Mouse (Mus musculus): ENCODE results near the gene Pex14. TPM values are rescaled to one million over a fixed set of nuclear protein-coding genes. Genes with fewer than 3 reads are reported as not detected.

Pex14 gene
- polyA plus RNA-seq, 1 experiment from 2014 or later: 56.8 TPM

- ATAC-seq (ENCODE audit: low FRiP score, low read depth): no peak
- peak overlapping the region; percentile 93 for H3K4me2 ChIP-seq (replicated peaks)
- 28% methylated on average over 11 of the region's 11 CpGs for WGBS
- H3K4me3 ChIP-seq: peak overlapping the region; percentile 96
- no peaks in the 10 kb centered on the region; the same call in 1 of the 2 replicates for H3K36me3 ChIP-seq
- H3K9ac ChIP-seq: peak overlapping the region; percentile 89
- H3K27ac ChIP-seq: no peak overlapping the region
- no peaks in the 10 kb centered on the region for H3K27me3 ChIP-seq (replicated peaks)
- peaks cover 16% of the 10 kb centered on the region for H3K4me1 ChIP-seq
- no peaks in the 10 kb centered on the region for H3K9me3 ChIP-seq
Observed at GRCm38 (mm10) chr4:149098571-149098970, 1.1 kb downstream of the Pex14 start.

DNA sequence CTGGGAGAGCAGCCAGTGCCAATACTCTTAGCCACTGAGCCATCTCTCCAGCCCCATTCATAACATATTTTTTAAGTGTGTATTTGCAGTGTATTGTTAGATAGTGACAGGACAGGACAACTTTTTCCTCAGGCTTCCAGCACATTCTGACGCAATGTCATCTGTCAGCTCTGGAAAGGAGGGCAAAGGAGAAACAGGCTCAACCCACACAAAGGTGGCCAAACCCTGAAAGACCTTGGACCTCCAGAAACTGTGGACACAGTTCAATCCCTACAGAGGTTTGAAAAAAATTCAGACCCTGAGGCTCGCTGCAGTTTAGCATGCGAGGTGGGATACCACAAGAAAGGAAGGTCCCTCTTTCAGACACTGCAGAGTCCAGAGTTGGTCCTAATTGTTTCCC, 1.7 kb downstream of the Pex14 start:
- H3K4me2 ChIP-seq (replicated peaks): peak overlapping the region; percentile 93; the same call in 1 of the 2 replicates
- H3K36me3 ChIP-seq: peaks cover 5% of the 10 kb centered on the region; the same call in 1 of the 2 replicates
- 92% methylated on average over 3 of the region's 3 CpGs for WGBS
- no peak overlapping the region for H3K27ac ChIP-seq
- H3K4me3 ChIP-seq: no peak overlapping the region
- no peaks in the 10 kb centered on the region for H3K27me3 ChIP-seq (replicated peaks)
- ATAC-seq (ENCODE audit: low FRiP score, low read depth): no peak
- H3K9me3 ChIP-seq: no peaks in the 10 kb centered on the region
- no peak overlapping the region for H3K9ac ChIP-seq
- H3K4me1 ChIP-seq: peaks cover 16% of the 10 kb centered on the region

- no peak for ATAC-seq (ENCODE audit: low FRiP score, low read depth)
- Histone ChIP-seq H3K4me2 (replicated peaks) (no peak overlapping the region), H3K27me3 (replicated peaks) (no peaks in the 10 kb centered on the region), H3K4me1 (no peaks in the 10 kb centered on the region), H3K9me3 (no peaks in the 10 kb centered on the region), H3K36me3 (peaks cover 11% of the 10 kb centered on the region; the same call in 1 of the 2 replicates), H3K9ac (no peak overlapping the region), H3K4me3 (no peak overlapping the region), H3K27ac (no peak overlapping the region)
- 84% methylated on average over 8 of the region's 8 CpGs for WGBS
Observed at GRCm38 (mm10) chr4:149091364-149091763, 8.3 kb downstream of the Pex14 start.

DNA sequence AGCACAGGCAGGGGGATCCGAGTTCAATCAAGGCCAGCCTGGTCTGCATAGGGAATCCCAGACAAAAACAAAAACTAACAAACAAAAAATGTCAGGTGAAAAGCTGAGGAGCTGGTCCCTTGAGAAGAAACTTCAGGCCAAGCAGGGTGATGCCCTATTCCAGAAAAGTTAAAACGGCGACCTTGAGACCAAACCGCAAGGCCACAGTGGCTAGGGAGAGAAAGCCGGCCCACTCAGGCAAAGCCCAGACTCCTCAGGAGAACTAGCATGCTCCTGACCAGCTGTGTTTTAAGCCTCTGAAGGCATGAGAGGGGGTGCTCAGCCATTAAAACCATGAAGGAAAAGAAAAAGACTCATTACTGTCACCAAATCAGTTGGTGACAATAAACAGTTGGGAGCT, 14.3 kb downstream of the Pex14 start:
- 0 out of 2 replicates have a peak, but pooled peaks cover 3% of the 10 kb centered on the region for H3K4me1 ChIP-seq
- 85% methylated on average over 5 of the region's 5 CpGs for WGBS
- H3K27ac ChIP-seq: no peak overlapping the region
- no peaks in the 10 kb centered on the region for H3K9me3 ChIP-seq
- H3K36me3 ChIP-seq: no peaks in the 10 kb centered on the region
- H3K27me3 ChIP-seq (replicated peaks): no peaks in the 10 kb centered on the region
- no peak for ATAC-seq (ENCODE audit: low FRiP score, low read depth)
- H3K4me2 ChIP-seq (replicated peaks): no peak overlapping the region
- no peak overlapping the region for H3K9ac ChIP-seq
- no peak overlapping the region for H3K4me3 ChIP-seq

- Histone ChIP-seq H3K27ac (no peak overlapping the region), H3K4me3 (no peak overlapping the region), H3K27me3 (replicated peaks) (no peaks in the 10 kb centered on the region), H3K4me1 (peaks cover 5% of the 10 kb centered on the region; the same call in 1 of the 2 replicates), H3K36me3 (no peaks in the 10 kb centered on the region), H3K9ac (no peak overlapping the region), H3K9me3 (no peaks in the 10 kb centered on the region), H3K4me2 (replicated peaks) (no peak overlapping the region)
- no peak for ATAC-seq (ENCODE audit: low FRiP score, low read depth)
- WGBS: 82% methylated on average over 17 of the region's 17 CpGs
Observed at GRCm38 (mm10) chr4:149081528-149081927, 18.1 kb downstream of the Pex14 start.

- Histone ChIP-seq H3K27me3 (replicated peaks) (no peaks in the 10 kb centered on the region), H3K27ac (no peak overlapping the region), H3K36me3 (peaks cover 5% of the 10 kb centered on the region; the same call in 1 of the 2 replicates), H3K4me1 (peaks cover 12% of the 10 kb centered on the region; the same call in 1 of the 2 replicates), H3K4me2 (replicated peaks) (no peak overlapping the region), H3K9ac (no peak overlapping the region), H3K4me3 (no peak overlapping the region), H3K9me3 (no peaks in the 10 kb centered on the region)
- ATAC-seq (ENCODE audit: low FRiP score, low read depth): no peak
- WGBS: 93% methylated on average over 8 of the region's 8 CpGs
Observed at GRCm38 (mm10) chr4:149080111-149080510, 19.6 kb downstream of the Pex14 start.

DNA sequence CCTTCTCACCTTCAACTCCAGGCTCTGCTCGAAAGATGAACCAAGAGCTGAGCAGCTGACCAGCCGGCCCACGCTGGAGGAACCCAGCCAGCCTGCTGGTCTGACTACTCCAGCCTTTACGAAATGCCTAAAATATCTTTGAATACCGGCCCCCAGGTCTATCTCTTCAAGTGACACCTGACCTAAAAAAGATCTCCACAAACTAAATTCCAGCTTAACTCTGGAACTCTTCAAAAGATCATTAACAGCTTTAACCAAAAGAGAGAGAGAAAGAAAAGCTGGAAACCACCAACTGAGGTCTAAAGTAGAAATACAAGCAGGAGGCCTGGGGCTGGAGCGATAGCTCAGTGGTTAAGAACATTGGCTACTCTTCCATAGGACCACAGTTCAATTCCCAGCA, 20.0 kb downstream of the Pex14 start:
- H3K4me3 ChIP-seq: no peak overlapping the region
- H3K4me1 ChIP-seq: peaks cover 12% of the 10 kb centered on the region; the same call in 1 of the 2 replicates
- ATAC-seq (ENCODE audit: low FRiP score, low read depth): no peak
- peaks cover 6% of the 10 kb centered on the region for H3K36me3 ChIP-seq
- 88% methylated on average over 6 of the region's 6 CpGs for WGBS
- no peak overlapping the region for H3K27ac ChIP-seq
- H3K4me2 ChIP-seq (replicated peaks): no peak overlapping the region
- no peak overlapping the region for H3K9ac ChIP-seq
- H3K9me3 ChIP-seq: no peaks in the 10 kb centered on the region
- H3K27me3 ChIP-seq (replicated peaks): no peaks in the 10 kb centered on the region

GRCm38 (mm10) chr4:149078261-149078660, 21.4 kb downstream of the Pex14 start:
- H3K36me3 ChIP-seq: peaks cover 9% of the 10 kb centered on the region
- H3K4me3 ChIP-seq: no peak overlapping the region
- H3K27me3 ChIP-seq (replicated peaks): no peaks in the 10 kb centered on the region
- no peaks in the 10 kb centered on the region for H3K9me3 ChIP-seq
- H3K4me1 ChIP-seq: peaks cover 12% of the 10 kb centered on the region; the same call in 1 of the 2 replicates
- no peak overlapping the region for H3K4me2 ChIP-seq (replicated peaks)
- ATAC-seq (ENCODE audit: low FRiP score, low read depth): no peak
- H3K27ac ChIP-seq: no peak overlapping the region
- no peak overlapping the region for H3K9ac ChIP-seq
- WGBS: 54% methylated on average over 4 of the region's 4 CpGs

GRCm38 (mm10) chr4:149075871-149076575, 23.7 kb downstream of the Pex14 start:
- H3K27ac ChIP-seq: no peak overlapping the region
- no peaks in the 10 kb centered on the region for H3K9me3 ChIP-seq
- WGBS: 28% methylated on average over 10 of the region's 10 CpGs
- no peak overlapping the region for H3K4me3 ChIP-seq
- H3K27me3 ChIP-seq (replicated peaks): no peaks in the 10 kb centered on the region
- peak; percentile 64 for ATAC-seq (ENCODE audit: low FRiP score, low read depth)
- peaks cover 9% of the 10 kb centered on the region; the same call in 1 of the 2 replicates for H3K4me1 ChIP-seq
- peaks cover 9% of the 10 kb centered on the region for H3K36me3 ChIP-seq
- no peak overlapping the region for H3K4me2 ChIP-seq (replicated peaks)
- H3K9ac ChIP-seq: no peak overlapping the region

DNA sequence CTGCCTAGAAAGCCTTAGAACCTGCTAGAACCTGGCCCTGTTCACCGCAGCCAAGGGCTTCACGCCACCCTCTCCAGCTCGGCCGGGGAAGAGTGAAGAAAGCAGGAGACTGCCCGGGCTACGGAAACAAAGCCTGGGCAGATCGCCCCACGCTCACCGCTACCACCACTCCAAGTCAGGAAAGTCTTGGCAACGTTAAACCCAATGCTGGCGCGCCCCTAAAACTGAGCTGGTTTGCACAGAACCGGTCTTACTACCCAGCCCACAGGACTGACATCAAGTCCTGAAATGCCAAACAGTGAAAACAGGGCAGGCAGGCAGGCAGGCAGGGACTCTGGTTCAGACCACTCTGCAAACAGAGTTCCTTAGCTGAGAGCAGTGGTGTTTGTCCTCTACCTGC, 24.6 kb downstream of the Pex14 start:
- 97% methylated on average over 13 of the region's 13 CpGs for WGBS
- Histone ChIP-seq H3K4me1 (peaks cover 10% of the 10 kb centered on the region; the same call in 1 of the 2 replicates), H3K9ac (no peak overlapping the region), H3K36me3 (peaks cover 9% of the 10 kb centered on the region), H3K9me3 (no peaks in the 10 kb centered on the region), H3K4me2 (replicated peaks) (no peak overlapping the region), H3K4me3 (no peak overlapping the region), H3K27ac (no peak overlapping the region), H3K27me3 (replicated peaks) (no peaks in the 10 kb centered on the region)
- no peak for ATAC-seq (ENCODE audit: low FRiP score, low read depth)

DNA sequence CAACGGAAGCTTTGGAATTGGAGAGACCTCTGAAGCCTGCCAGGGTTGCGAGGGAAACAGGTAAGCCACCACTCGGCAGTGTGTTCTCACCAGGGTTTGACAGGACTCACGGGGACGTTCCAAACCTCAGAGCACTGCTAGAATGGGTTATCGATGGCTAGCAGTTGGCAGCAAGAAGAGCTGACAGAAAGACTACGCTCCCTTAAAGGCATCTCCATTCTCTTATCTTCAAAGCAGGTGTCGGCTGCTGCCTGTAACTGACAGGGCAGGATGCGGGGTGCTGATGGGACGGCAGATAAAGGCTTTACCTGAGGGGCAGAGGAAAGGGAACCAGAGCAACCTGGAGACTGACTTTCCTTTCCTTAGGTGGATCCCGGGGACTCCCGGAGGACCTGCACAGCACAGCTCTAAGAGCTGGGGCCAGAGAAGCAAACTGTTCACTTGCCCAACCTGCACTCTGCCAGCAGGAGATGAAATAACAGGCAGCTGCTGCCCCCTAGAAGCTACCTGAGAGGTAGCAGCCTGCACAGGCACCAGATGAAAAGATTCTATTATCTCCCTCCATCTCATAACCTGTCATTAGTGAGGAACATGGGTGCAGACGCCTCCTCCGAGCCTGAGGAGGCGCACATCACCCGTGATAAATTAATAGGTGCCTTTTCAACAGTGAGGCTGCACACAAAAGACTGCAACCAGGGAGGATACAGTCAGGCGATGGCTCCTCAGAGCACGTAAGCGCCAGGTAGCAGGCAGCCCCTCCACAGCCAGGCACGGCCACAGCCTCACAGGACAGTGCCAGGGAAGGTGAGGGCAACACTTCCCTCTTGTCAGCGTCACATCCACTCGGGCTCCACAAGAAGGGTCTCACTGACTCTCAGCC, 32.8 kb downstream of the Pex14 start:
- no peak overlapping the region for H3K9ac ChIP-seq
- H3K36me3 ChIP-seq: no peaks in the 10 kb centered on the region
- no peak overlapping the region for H3K4me2 ChIP-seq (replicated peaks)
- H3K4me1 ChIP-seq: peaks cover 30% of the 10 kb centered on the region
- WGBS: 84% methylated on average over 22 of the region's 22 CpGs
- 0 out of 2 replicates have a peak, but pooled peaks have one; percentile 10 for ATAC-seq (ENCODE audit: low FRiP score, low read depth)
- no peak overlapping the region for H3K27ac ChIP-seq
- no peaks in the 10 kb centered on the region for H3K27me3 ChIP-seq (replicated peaks)
- H3K4me3 ChIP-seq: no peak overlapping the region
- H3K9me3 ChIP-seq: no peaks in the 10 kb centered on the region

Measured in neural tube, embryonic 12.5 days (tissue).